Mouse (Mus musculus) heart, postnatal 4 days (tissue): Measurements from ENCODE around the gene Ehd3. TPM values are rescaled to one million over a fixed set of nuclear protein-coding genes. Genes with fewer than 3 reads are reported as not detected.

Source experiments
- DNase-seq: peaks from one replicate; pipeline ENCODE4 v3.0.0; 2021
- total RNA-seq, 2 experiments: library from RNA; stranded (reverse); gene quantifications; 2 replicates each; pipeline ENCODE4 v1.2.3; 2021

Gene Ehd3
- total RNA-seq, result 1 to 10 TPM; 2.9 to 3.8 TPM

DNA sequence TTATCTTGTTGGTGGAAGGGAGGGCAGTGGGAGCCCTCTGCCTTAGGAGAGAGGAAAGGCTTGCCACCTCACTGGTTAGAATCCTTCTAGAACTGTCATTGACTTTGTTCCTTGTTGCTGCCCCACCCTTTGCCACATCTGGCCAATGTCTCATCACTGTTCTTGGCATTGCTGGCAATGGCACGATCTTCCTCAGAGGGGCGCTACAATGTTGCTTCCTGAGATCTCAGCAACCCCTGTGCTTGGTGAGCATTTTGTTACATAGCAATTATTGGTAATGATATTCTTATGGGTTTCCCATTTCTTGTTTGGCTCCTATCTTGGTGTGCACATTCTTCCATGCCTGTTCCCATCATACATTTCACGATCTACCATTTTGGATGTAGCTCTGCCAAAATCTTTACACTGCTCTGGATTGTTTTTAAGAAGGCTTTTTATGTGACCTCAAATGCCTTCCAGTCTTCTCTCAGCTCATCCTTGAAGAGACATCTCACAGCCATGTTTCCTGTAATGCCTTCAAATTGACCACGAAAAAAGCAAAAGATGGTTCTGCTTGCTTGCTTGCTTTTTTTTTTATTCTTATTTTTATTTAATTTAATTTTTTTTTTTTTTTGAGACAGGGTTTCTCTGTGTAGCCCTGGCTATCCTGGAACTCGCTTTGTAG lies at the start of gene Ehd3:
TSS of gene Ehd3 (plus strand) at position 614 of the 664 bp plus-strand sequence.
- DNase-seq, result no peak

DNA sequence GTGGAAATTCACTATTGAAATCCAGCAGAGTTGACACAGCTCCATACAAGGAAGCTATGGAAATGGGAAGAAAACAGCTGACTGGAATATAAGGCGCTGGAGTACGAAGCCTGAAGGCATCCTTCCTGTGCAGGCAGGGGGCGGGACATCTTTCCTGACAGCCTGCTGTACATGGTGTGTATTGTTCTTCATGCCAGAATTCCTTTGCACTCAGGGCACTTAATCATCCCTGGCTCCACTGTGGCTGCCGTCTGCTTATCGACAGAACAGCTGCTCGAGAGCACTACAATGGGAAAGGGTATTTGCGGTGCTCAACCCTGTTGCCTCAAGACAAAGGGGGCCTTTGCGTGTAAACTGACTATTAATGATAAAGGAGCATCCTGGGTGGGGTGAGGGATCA lies 33.0 kb upstream of the Ehd3 start:
- DNase-seq, result peak; percentile 21

DNA sequence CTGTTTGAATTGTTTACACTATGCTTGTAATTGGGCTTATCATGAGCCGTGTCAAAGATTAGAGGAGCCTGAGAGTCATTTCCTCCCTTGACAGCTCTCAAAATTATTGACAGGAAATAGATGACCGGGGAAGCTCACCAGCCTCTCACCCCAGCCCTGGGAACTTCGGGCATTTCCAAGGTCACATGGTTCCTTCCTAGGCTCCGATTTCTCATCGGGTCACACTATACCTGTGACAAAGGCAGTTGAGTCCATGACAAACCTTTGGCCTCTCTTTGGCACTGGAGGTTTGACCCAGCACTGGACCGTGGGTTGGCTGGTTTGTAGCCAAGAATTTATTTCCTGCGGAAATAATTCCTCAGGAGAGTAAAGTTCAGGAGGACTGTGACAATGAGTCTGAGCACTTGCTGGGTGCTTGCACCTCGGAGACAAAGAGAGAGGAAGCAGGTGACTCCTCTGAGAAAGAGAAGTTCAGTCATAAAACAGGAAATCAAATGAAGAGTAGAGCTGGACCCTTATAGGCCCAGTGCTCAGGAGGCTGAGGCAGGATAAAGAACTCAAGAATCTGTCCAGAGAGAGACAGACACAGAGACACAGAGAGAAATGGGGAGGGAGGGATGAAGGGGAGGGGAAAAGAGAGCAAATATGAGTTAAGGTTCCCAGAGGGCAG lies 17.2 kb upstream of the Ehd3 start:
- no peak for DNase-seq

DNA sequence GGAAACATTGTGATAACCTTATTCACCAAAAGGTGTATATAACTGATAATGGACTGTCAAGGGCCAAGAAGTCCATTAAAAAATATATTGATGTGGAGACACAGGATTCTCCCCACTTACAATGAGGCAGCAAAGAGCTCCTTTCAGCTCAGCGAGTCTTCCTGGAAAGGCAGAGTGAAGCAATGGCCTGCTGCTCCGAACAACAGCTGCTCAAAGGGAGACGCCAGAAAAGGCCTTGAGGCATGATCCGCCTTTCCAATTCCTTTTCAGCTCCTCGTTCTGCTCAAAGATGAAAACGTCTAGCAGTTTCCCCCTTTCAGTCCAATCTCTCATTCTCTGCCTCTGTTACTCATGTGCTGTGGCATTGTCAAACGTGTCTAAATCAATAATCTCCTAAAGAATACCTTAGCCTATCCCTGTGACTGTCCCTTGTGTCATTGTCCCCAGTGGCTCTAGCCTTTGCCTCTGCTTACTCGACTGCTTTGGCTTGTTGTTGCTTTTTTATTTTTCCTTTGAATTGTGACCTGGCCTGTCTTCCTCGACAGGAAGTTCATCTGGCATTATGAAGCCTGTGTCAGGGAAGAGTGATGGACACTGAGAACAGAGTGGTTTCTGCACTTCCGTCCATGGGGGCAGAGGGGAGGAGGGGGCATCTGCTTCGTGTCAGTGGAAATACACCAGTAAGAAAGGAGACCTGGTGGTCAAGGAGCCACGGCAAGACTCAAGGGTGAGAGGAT lies 13.5 kb upstream of the Ehd3 start:
- peak; percentile 6 for DNase-seq

DNA sequence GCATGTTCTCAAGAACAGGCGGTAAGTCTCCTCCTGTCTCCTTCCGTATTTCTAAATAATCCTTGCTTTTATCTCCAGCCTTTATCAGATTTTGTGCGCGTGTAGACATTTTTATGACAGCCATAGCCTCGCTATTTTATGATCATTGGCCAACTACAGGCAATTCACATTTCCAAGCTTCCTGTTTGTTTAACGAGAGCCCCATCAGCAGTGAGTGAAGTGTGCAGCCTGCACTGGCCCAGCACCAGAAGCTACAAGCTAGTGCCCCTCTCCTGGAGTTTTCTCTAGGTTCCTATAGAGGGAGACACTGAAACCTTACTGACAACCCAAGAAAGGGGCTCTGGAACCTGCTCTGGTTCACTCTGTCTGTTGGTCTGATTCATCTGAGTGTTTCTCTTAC lies 7.1 kb upstream of the Ehd3 start:
- DNase-seq, result no peak

DNA sequence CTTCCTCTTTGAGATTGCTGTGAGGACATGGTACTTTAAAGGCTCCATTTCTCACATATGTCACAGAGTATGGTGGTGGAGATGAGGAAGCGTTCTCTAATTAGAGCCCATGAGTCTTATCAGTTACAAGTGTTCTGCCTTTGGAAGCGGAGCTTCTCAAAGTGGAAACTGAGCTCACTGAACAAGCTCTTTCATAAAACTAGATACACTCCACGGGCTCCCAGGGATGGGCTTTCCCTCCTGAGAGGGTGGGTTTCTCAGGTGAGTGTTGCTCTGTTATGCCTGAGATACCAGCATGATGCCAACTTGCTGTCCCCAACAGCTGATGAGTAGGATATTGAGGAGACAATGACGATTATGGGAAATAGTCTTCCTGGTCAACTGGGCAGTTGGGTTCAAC lies 6.2 kb upstream of the Ehd3 start:
- DNase-seq, result no peak

DNA sequence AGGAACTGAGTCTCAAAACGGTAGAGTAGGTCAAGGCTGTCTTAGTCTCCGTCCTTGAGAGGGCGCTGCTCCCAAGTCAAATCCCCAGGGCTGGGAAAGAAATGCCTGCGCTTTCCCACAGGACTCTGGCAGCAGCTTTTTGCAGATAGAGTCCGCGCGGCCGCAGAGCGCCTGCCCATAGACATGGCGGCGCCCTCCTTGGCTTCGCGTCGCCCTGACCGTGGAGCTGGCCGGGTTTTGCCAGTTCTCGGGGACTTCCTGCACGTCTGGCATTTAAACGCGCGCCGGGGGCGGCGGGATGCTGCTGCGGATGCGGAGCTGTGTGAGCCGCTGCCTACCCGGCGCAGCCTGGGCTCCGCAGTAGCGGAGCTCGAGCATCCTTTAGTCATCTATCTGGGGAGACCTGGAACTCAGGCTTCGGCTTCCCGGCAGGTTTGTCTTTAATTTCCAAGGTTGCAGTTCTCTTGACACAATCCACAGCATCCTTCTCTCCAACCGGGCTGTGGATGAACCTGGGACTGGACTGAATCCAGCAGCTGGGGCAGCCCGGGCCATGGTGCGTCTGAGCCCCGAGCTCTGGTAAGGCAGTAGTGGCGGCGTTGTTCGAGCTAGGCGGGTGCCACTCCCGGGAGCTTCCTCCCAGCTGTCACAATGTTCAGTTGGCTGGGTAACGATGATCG lies 798 bp downstream of the Ehd3 start:
- peak; percentile 90 for DNase-seq

DNA sequence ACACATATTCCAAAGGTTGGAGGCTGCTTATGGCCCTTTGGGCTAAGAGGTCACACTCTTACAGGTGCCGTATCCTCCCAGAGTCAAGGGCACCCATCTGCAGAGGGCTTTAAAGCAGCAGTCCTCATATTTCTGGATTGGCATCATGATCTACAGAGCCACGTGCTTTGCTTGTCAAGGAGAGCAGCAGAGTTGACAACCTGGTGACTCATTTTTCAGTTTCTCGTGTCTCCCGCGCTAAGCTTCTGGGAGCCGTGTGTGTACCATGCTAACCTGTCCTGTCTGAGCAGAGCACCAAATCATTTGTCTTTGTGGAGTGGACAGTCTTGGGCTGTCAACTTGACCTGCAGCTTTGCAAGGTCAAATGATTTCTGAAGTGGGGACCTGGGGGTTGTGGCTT lies 2.4 kb downstream of the Ehd3 start:
- no peak for DNase-seq

DNA sequence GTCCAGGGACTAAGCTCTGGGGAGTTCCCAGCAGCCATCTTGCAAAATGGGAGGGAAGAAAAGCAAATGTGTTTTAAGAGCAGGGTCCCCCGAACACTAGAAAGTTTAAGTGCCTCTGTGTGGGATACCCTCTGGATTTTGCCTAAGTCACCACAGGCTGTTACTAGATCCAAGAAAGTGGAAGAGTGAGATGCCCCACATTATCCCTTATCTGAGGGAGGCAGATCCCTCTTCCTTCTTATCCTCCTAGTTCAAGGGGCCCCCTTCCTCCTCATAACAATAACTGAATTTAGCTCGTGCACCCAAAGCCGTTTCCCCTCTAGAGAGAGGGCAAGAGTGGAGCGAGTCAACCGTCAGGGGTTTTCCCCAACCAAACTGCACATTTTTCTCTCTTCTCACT lies 3.3 kb downstream of the Ehd3 start:
- DNase-seq, result no peak

DNA sequence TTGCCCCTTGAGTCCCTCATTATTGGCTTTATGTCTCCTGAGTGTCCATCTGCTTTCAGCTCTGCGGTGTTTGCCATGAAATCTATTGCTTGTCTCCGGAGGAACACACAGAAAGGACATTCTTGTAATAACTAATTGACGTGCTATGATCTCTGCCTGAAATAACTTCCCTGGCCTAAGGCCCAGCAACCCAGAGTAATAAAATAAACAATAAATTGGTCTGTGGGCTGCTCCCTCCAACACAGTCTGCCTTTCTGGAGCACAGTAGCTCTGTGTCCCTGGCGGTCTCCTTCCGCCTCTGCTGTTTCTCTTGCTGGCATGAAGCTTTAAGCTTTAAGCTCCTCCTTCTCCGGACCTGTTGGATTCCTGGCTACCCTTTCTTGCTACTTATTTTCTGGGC lies 4.5 kb downstream of the Ehd3 start:
- DNase-seq, result no peak

DNA sequence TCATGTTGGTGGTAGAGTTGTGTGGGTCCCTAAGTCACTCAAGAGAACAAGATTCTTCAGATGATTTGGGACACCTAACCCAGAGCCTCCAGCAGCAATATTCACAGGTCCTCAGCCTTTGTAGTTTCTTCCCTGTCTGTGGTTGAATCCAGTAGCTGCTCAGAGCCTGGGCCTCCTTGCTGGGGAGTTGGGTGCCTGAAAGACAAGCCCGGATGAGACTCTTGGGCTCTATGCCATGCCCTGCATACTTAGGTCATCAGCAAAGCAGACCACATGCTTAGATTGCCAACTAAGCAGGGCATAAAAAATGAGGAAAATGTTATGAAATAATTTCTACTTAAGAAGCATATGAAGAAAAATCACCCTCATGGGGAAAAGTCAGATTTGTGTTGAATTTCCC lies 6.9 kb downstream of the Ehd3 start:
- DNase-seq, result no peak

DNA sequence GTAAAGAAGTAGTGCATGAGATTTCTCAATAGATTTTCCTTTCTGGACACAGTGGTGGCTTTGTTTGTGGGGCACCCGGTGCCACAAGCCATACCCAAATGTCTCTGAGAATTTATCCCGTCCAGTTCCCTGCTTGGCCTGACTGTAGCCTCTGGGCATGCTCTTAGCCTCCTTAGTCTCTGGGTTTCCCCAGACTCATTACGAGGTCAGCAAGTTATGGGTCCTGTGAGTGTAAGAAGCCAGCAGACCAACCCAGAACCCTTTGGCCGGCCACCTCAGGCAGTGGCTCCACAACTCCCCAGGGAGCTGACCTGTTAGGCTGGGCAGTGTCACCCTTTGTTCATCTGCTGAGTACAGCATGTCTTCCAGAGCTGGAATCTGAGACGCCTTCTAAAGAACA lies 7.6 kb downstream of the Ehd3 start:
- no peak for DNase-seq

DNA sequence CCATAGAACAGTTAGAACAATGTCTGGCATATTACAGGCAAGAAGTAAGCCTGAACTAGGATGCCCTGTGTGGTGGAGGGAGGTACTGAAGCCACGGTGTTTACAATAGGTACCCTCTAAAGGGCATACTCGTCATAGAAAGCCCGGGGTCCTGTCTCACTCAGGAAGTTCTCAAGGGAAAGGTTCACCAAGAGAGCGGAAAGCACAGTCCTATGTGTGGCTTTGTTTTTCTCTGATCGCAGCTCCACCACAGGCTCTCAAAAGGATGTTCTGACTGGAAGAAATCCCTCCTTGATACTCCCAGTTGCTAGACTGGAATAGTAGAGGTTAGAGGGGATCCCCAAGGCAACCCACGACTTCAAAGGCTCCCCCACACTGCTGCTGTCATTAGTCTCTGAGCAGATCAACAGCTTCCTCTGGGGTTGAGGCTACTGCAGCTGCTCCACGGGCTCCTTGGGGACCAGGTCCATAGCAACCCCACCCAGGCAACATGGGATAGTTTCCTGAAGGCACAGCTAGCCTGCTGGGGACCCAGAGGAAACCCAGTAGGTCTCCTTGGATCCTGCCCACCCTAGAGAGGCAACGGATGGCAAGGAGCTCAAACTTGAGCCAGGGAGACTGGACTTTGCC lies 9.2 kb downstream of the Ehd3 start:
- no peak for DNase-seq

DNA sequence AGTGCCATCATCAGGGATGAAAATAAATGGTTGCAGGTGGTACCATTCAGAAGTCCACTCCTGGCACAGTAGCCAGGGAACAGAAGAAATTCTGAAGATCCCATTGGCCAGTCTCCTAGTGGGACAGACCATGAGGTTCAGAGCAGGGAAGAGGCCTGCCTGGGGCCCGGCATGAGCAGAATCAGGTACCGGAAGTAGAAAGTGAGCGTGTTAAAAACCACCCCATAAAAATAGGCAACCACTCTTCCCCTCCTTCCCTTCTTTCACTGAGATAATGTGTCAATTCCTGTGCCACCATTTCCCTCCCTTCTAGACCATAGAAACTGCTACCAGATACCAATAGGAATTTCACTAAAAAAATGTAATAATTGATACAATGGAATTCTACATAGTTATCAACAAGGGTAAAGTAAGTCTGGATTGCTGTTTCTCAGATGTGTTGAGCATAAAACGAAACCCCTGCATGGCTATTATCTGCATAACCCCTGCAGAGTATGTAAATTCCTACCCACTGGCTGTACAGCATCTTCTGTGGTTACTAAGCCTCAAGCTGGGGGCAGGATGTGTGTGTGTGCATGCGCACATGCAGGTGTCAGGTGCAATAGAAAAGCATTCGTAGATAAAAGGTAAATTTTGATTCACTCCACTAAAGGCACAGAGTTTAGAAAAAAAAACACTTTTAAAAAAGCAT lies 10.7 kb downstream of the Ehd3 start:
- no peak for DNase-seq

DNA sequence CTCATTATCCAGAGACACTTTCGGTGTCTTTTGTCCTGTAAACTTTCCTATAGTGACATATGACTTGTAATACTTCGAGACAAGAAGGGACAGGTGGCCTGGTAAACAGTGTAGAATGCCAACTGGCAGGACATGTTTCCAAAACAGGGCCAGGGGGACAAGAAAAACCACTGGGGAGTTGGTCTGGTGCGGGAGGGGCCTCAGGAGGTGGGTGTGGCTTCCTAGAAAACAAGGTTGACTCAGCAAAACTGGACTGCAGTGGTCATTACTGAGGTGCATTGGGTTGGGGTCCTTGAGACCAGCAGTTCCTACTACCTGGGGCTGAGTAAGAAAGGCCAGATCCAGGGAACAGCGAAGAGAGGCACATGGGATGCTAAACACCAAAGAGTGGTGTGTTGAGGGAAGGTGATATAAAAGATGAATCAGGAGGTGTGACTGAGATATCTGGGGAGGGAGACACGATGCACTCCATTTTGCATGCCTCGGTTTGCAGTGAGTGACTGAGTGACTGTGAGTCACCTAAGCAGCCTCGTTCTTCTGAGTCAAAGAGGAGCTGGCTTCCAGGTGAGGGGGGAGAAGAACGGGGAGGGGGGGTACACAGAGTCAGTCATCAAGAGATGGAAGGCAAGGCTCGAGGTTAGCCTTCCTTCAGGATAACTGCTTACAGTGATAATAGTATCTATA lies 13.9 kb downstream of the Ehd3 start:
- DNase-seq, result no peak

DNA sequence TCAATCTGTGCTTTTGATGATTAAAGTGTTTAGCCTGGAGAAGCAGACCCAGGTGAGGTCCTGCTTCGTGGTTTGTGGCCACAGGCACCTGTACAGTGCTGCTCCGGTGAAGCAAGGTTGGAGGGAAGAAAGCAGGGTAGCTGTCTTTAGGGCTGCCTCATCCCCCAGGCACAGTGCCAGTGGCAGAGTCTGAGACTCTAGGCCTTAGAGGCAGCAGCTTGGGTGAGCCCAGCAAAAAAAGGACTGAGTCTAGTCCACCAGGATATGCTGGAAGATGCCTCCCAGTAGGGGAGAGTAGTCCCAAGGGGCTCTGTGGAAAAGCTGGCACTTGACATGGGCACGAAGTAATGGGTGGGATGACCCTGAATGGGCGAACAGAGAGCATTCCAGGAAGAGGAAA lies 15.0 kb downstream of the Ehd3 start:
- DNase-seq, result no peak

DNA sequence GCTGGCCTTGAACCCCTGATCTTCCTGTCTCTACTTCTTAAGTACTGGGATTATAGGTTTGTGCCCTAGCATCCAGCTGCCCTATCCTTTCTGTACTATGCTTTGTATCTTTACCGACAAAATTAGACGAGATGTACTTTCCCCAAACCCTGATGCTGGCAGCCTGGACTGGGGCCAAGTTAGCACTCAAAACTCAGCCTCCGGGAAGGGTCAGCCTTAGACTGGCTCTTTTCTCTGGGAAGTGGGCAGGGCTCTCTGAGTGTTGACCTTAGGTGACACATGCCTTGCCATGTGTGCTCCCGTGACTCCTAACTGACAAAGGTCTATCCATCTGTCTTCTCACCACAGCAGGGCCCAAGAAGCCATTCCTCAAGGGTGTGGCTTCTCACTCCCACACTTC lies 16.8 kb downstream of the Ehd3 start:
- DNase-seq, result no peak

DNA sequence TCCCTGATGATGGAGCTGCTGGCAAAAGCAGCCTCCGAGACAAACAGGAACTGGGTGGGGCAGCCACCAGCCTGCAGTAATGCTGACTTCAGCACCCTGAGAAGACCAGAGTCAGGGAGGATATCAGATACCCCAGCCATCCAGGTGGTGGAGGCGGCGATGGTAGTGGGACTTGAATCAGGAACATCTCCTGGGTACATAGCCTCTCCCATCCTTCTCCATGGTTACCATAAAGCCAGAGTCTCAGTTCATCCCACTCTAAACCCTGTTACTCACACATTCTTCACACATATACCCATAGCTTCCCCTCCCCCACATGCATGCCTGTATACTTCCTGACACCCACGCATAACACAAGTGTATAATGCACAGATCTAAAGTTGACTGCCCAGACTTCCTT lies 18.3 kb downstream of the Ehd3 start:
- no peak for DNase-seq

DNA sequence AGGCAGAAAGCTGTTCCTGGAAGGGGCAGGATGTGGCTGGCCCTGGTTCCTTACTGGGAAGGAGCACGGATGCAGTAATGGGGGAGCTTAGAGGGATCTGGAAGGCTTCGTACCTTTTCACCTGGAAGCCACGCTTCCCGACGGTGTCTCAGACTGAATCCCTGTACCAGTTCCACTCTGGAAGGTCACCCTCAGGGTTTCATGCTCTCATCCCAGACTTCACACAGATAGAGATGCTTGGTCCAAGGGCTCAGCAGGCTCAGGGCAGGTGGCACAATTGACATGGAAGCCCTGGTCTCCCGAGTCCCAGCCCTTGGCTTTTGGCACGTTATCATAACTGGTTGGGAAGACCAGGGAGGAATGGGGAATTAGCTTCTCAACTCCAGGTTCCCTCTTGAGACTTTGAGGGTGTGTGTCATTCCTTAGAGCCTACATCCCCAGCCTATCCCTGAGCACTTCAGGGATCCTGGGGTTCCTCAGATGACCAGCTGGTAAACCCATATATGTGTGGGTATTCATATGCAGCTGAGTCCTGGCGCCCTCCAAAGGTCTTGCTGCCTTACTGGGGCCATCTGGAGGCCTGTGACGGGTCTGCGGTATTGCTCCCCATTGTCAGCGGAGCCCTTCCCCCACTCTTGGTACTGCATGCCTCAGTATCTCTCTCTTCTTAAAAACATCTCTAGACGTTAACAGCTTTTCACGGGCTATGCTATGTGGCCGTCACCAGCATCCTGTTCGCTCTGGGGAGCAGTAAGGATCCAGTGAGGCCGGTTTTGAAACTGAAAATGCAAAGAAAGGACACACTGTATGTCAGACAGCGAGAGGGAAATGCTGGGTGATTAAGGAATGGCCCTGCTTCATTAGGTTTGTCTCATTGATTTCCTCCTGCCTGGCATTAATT lies 19.4 kb downstream of the Ehd3 start:
- no peak for DNase-seq

DNA sequence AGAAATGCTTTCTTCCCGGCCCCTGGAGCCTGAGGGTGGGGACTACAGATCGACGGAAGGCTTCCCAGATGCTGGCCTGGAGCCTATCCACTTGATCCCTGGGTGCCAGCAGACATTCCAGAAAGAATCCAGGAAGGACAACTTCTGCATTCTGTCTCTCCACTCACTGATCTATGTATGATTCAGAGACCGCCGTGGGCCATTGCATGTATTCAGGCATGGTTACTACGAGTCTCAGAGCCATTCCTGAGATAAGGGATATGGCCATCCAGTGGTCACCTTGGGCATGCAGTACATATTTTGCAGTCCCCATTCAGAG lies 20.0 kb downstream of the Ehd3 start:
- DNase-seq, result no peak

DNA sequence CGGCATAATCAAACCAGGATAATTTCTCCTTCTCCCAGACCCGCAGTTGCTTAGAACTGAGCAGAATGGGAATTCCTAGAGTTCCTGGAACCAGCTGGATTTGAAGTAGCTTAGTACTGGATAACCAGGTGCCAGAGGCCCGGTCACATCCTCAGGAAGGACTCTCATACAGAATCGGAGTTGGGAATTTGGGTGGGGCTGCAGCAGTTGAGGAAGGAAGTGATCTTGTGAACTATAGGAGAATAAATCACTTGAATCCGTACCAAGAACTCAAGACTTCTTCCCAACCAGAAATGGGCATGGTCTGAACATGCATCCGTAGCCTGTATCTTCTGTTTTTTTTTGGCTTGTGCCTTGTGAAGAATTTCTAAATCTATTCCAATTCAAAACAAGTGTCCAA lies 22.2 kb downstream of the Ehd3 start:
- no peak for DNase-seq
